Mouse (Mus musculus): ENCODE results near the gene Prrc2a. TPM values are rescaled to one million over a fixed set of nuclear protein-coding genes. Genes with fewer than 3 reads are reported as not detected.

Gene Prrc2a
- total RNA-seq (2014; rRNA removed) (193 and 230 TPM in 2 replicates), polyA plus RNA-seq (2015; fragmentation: Nextera tagmentation; extraction: Ambion mirVana) (85.7 and 88.0 TPM in 2 replicates)

GRCm38 (mm10) chr17:35164568-35165450 is at the start of gene Prrc2a:
Gene Prrc2a (minus strand): TSS chr17:35164897.
- H3K9me3 ChIP-seq (ENCODE audit: low read length) = no peaks in the 10 kb centered on the region
- H3K4me3 ChIP-seq (ENCODE audit: low read depth, low read length) = peak within 1 kb of the TSS; percentile 87
- H3K9ac ChIP-seq (replicated peaks; ENCODE audit: low read length, poor library complexity, severe bottlenecking) = peak within 1 kb of the TSS; percentile 98
- TF ChIP-seq CTCF (IDR thresholded peaks at IDR 0.05) = peak; percentile 10; the same call in 1 of the 2 replicates
- ATAC-seq (ENCODE audit: low FRiP score) = peak; percentile 96
- under 1% methylated on average over 52 of the region's 89 CpGs for WGBS
- peaks cover 11% of the 10 kb centered on the region; the same call in 1 of the 2 replicates for H3K4me1 ChIP-seq (ENCODE audit: insufficient read depth, low read length)
- H3K36me3 ChIP-seq (ENCODE audit: insufficient read depth, low read length) = peaks cover 25% of the 10 kb centered on the region
- H3K27ac ChIP-seq (ENCODE audit: low read depth, low read length) = peak within 1 kb of the TSS; percentile 96
- DNase-seq (ENCODE audit: low spot score) = peak; percentile 100
- H3K4me2 ChIP-seq (ENCODE audit: low read depth, low read length, poor library complexity, severe bottlenecking) = peak within 1 kb of the TSS; percentile 85
- H3K27me3 ChIP-seq (ENCODE audit: insufficient read depth, low read length) = no peaks in the 10 kb centered on the region

- no peak for ATAC-seq (ENCODE audit: low FRiP score)
- Histone ChIP-seq H3K4me2 (ENCODE audit: low read depth, low read length, poor library complexity, severe bottlenecking) (no peak overlapping the region), H3K9ac (replicated peaks; ENCODE audit: low read length, poor library complexity, severe bottlenecking) (no peak overlapping the region), H3K27me3 (ENCODE audit: insufficient read depth, low read length) (no peaks in the 10 kb centered on the region), H3K4me1 (ENCODE audit: insufficient read depth, low read length) (no peaks in the 10 kb centered on the region), H3K9me3 (ENCODE audit: low read length) (no peaks in the 10 kb centered on the region), H3K27ac (ENCODE audit: low read depth, low read length) (no peak overlapping the region), H3K36me3 (ENCODE audit: insufficient read depth, low read length) (no peaks in the 10 kb centered on the region), H3K4me3 (ENCODE audit: low read depth, low read length) (no peak overlapping the region)
- 94% methylated on average over 5 of the region's 5 CpGs for WGBS
- no peak for TF ChIP-seq CTCF (IDR thresholded peaks at IDR 0.05)
- DNase-seq (ENCODE audit: low spot score) = no peak
These were observed 48.4 kb upstream of the Prrc2a start for GRCm38 (mm10) chr17:35213071-35213470.

GRCm38 (mm10) chr17:35210593-35210992 is 45.9 kb upstream of the Prrc2a start:
- TF ChIP-seq CTCF (IDR thresholded peaks at IDR 0.05) = no peak
- Histone ChIP-seq H3K9me3 (ENCODE audit: low read length) (no peaks in the 10 kb centered on the region), H3K27me3 (ENCODE audit: insufficient read depth, low read length) (no peaks in the 10 kb centered on the region), H3K4me3 (ENCODE audit: low read depth, low read length) (no peak overlapping the region), H3K27ac (ENCODE audit: low read depth, low read length) (no peak overlapping the region), H3K9ac (replicated peaks; ENCODE audit: low read length, poor library complexity, severe bottlenecking) (no peak overlapping the region), H3K4me2 (ENCODE audit: low read depth, low read length, poor library complexity, severe bottlenecking) (no peak overlapping the region), H3K4me1 (ENCODE audit: insufficient read depth, low read length) (no peaks in the 10 kb centered on the region), H3K36me3 (ENCODE audit: insufficient read depth, low read length) (no peaks in the 10 kb centered on the region)
- WGBS = 79% methylated on average over 3 of the region's 3 CpGs
- no peak for ATAC-seq (ENCODE audit: low FRiP score)
- no peak for DNase-seq (ENCODE audit: low spot score)

- H3K4me1 ChIP-seq (ENCODE audit: insufficient read depth, low read length) = no peaks in the 10 kb centered on the region
- ATAC-seq (ENCODE audit: low FRiP score) (no peak), DNase-seq (ENCODE audit: low spot score) (no peak)
- no peaks in the 10 kb centered on the region for H3K27me3 ChIP-seq (ENCODE audit: insufficient read depth, low read length)
- H3K4me2 ChIP-seq (ENCODE audit: low read depth, low read length, poor library complexity, severe bottlenecking) = no peak overlapping the region
- H3K9me3 ChIP-seq (ENCODE audit: low read length) = no peaks in the 10 kb centered on the region
- no peak overlapping the region for H3K9ac ChIP-seq (replicated peaks; ENCODE audit: low read length, poor library complexity, severe bottlenecking)
- H3K4me3 ChIP-seq (ENCODE audit: low read depth, low read length) = no peak overlapping the region
- WGBS = 66% methylated on average over 12 of the region's 12 CpGs
- H3K36me3 ChIP-seq (ENCODE audit: insufficient read depth, low read length) = no peaks in the 10 kb centered on the region
- TF ChIP-seq CTCF (IDR thresholded peaks at IDR 0.05) = no peak
- no peak overlapping the region for H3K27ac ChIP-seq (ENCODE audit: low read depth, low read length)
These were observed 45.3 kb upstream of the Prrc2a start for GRCm38 (mm10) chr17:35209785-35210535.

- no peak overlapping the region for H3K4me2 ChIP-seq (ENCODE audit: low read depth, low read length, poor library complexity, severe bottlenecking)
- H3K36me3 ChIP-seq (ENCODE audit: insufficient read depth, low read length) = no peaks in the 10 kb centered on the region
- DNase-seq (ENCODE audit: low spot score) = no peak
- H3K27me3 ChIP-seq (ENCODE audit: insufficient read depth, low read length) = peaks cover 4% of the 10 kb centered on the region; the same call in 1 of the 2 replicates
- H3K4me1 ChIP-seq (ENCODE audit: insufficient read depth, low read length) = no peaks in the 10 kb centered on the region
- WGBS = 59% methylated on average over 10 of the region's 10 CpGs
- no peak overlapping the region for H3K27ac ChIP-seq (ENCODE audit: low read depth, low read length)
- H3K9me3 ChIP-seq (ENCODE audit: low read length) = no peaks in the 10 kb centered on the region
- no peak for ATAC-seq (ENCODE audit: low FRiP score)
- no peak for TF ChIP-seq CTCF (IDR thresholded peaks at IDR 0.05)
- H3K4me3 ChIP-seq (ENCODE audit: low read depth, low read length) = no peak overlapping the region
- no peak overlapping the region for H3K9ac ChIP-seq (replicated peaks; ENCODE audit: low read length, poor library complexity, severe bottlenecking)
These were observed 40.7 kb upstream of the Prrc2a start for GRCm38 (mm10) chr17:35205380-35205769.
